Mouse (Mus musculus) ES-E14 (cell line): Measurements from ENCODE around the gene Cdc20. TPM values are rescaled to one million over a fixed set of nuclear protein-coding genes. Genes with fewer than 3 reads are reported as not detected.
A peak's percentile ranks its signal among the peaks of the same experiment; 100 is the strongest.

Source experiments
- DNase-seq: peaks from one replicate; pipeline ENCODE4 v3.0.0-alpha.2; 2013; ENCODE audit warnings: low read depth, low spot score
- H3K27ac ChIP-seq: 2 replicates; pipeline ENCODE4 v1.5.1; 2012; ENCODE audit warnings: low read depth, mild to moderate bottlenecking, low read length, moderate library complexity, mixed read lengths; ENCODE audit not compliant: poor library complexity, insufficient read depth, severe bottlenecking
- H3K36me3 ChIP-seq: 2 replicates; pipeline ENCODE4 v1.6.1; 2012; ENCODE audit warnings: mild to moderate bottlenecking, low read length, moderate library complexity, mixed read lengths; ENCODE audit not compliant: control insufficient read depth, poor library complexity, insufficient read depth, severe bottlenecking
- H3K4me1 ChIP-seq, 2 experiments: fragments of 150-350 bp in 1 of 2; sonication (generic) in 1 of 2; 2 replicates each; pipeline ENCODE4 v1.6.1; 2012; ENCODE audit warnings: low read length in 2 of 2, mild to moderate bottlenecking in 1 of 2, mixed read lengths in 1 of 2; ENCODE audit not compliant: control insufficient read depth in 2 of 2, insufficient read depth in 2 of 2, poor library complexity in 1 of 2
- H3K4me3 ChIP-seq, 2 experiments: fragments of 150-350 bp in 1 of 2; sonication (generic) in 1 of 2; 2 replicates each; pipeline ENCODE4 v1.5.1; 2012; ENCODE audit warnings: low read length in 2 of 2, low read depth in 1 of 2, mild to moderate bottlenecking in 1 of 2, mixed read lengths in 1 of 2; ENCODE audit not compliant: insufficient read depth in 1 of 2, poor library complexity in 1 of 2, severe bottlenecking in 1 of 2
- H3K9ac ChIP-seq: 2 replicates; pipeline ENCODE4 v1.6.1; 2012; ENCODE audit warnings: low read depth, mild to moderate bottlenecking, low read length, mixed read lengths; ENCODE audit not compliant: poor library complexity, insufficient read depth, severe bottlenecking
- H3K9me3 ChIP-seq: fragments of 150-350 bp; sonication (generic); 2 replicates; pipeline ENCODE4 v1.6.1; 2012; ENCODE audit warnings: low read depth, mild to moderate bottlenecking, low read length; ENCODE audit not compliant: control insufficient read depth, insufficient read depth
- CHD2 ChIP-seq: IDR thresholded peaks from 2 replicates; pipeline ENCODE4 v1.6.1; 2014; ENCODE audit warnings: mild to moderate bottlenecking, low read depth, low read length, inconsistent platforms
- HCFC1 ChIP-seq: IDR thresholded peaks from 2 replicates; pipeline ENCODE4 v1.6.1; 2012; ENCODE audit warnings: low read length, inconsistent platforms, borderline replicate concordance; ENCODE audit not compliant: insufficient read depth
- MAFK ChIP-seq: IDR thresholded peaks from 2 replicates; pipeline ENCODE4 v1.6.1; 2014; ENCODE audit warnings: mild to moderate bottlenecking, low read depth, low read length, inconsistent platforms; ENCODE audit not compliant: insufficient read depth
- ZC3H11A ChIP-seq: IDR thresholded peaks from 2 replicates; pipeline ENCODE4 v1.6.1; 2012; ENCODE audit warnings: low read depth, mild to moderate bottlenecking, inconsistent platforms, low read length, borderline replicate concordance
- ZNF384 ChIP-seq: IDR thresholded peaks from 2 replicates; pipeline ENCODE4 v1.6.1; 2012; ENCODE audit warnings: low read depth, low read length, inconsistent platforms
- in situ Hi-C, 2 experiments: fragments of 600-800 bp; cut with MboI; formaldehyde crosslinking; loops; one replicate each; pipeline ENCODE4 v1.15.1; 2025; ENCODE audit warnings: low sequenced_read_pairs in 2 of 2, inconsistent platforms in 1 of 2; ENCODE audit not compliant: unreplicated experiment in 2 of 2
- total RNA-seq: library from RNA; depleted of rRNA; stranded (reverse); fragments of 300-350 nt; gene quantifications from 2 replicates; pipeline ENCODE4 v1.2.3, GENCODE M21; 2012

The Cdc20 gene
- total RNA-seq, 1 experiment = 296 TPM

DNA sequence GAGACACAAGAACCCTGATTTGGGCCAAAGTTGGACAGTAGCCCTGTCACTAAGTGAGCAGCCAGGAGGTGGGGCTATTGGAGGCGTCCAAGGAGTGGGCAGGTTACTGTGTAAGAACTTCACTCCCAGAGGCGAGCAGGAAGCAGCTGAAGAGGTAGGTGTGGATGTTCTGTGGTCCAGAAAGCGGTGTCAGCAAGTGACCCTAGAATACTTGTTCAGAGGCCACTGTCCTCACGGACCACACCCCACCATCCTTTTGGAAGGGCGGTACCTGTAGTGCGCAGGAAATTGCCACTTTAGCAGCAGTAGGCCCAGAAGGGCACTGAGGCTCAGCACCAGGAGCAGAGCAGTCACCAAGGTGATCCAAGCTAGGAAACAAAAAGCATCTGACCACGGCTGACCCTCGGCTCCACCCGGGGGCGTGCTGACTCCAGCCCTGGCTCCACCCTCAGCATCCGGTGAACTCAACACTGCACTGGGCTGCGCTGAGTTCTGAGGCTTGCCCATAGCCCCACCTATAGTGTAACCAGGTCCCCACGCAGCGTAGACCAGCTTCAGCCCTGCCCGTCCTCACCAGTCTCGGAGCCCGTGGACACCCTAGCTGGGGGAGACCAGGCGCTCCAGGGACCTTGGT lies 8.7 kb upstream of the Cdc20 start:
- TF ChIP-seq CHD2 (no peak), MAFK (no peak), ZC3H11A (no peak), ZNF384 (no peak), HCFC1 (no peak)
- in situ Hi-C loops = no loop called here
- 0 out of 2 replicates have a peak overlapping the region, but pooled peaks have one; percentile 17 for H3K9ac ChIP-seq
- peak overlapping the region; percentile 55 to 57 for H3K4me3 ChIP-seq
- H3K27ac ChIP-seq = no peak overlapping the region
- no peaks in the 10 kb centered on the region for H3K9me3 ChIP-seq
- DNase-seq = no peak
- H3K4me1 ChIP-seq = peaks cover 0 to 12% of the 10 kb centered on the region in 2 experiments; a peak in 3 of 4 replicates
- H3K36me3 ChIP-seq = no peaks in the 10 kb centered on the region

DNA sequence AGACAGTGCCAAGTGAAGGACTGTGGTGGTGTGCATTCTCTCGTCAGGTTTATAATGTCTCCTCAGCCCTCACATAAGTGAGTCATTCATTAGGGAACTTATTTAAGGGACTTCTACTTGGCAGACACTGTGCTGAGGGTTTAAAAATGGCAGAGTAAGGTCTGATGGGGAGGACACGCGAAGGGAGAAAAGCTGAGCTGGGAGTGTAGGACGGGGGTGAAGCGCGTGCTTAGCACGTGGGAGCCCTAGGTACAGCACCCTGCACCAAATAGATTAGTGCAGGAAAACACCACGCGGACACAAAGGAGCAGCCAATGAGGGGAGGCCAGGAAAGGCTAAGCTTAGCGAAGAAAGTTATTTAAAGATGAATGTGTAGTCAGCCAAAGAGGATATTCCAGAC lies 7.9 kb upstream of the Cdc20 start:
- Histone ChIP-seq H3K36me3 (no peaks in the 10 kb centered on the region), H3K4me3 (no peak overlapping the region), H3K27ac (no peak overlapping the region), H3K9ac (no peak overlapping the region), H3K4me1 (peaks cover 0 to 12% of the 10 kb centered on the region in 2 experiments; a peak in 3 of 4 replicates), H3K9me3 (no peaks in the 10 kb centered on the region)
- in situ Hi-C loops = no loop called here
- no peak for TF ChIP-seq ZC3H11A
- no peak for TF ChIP-seq HCFC1
- no peak for TF ChIP-seq MAFK
- TF ChIP-seq ZNF384 = no peak
- no peak for TF ChIP-seq CHD2
- no peak for DNase-seq

DNA sequence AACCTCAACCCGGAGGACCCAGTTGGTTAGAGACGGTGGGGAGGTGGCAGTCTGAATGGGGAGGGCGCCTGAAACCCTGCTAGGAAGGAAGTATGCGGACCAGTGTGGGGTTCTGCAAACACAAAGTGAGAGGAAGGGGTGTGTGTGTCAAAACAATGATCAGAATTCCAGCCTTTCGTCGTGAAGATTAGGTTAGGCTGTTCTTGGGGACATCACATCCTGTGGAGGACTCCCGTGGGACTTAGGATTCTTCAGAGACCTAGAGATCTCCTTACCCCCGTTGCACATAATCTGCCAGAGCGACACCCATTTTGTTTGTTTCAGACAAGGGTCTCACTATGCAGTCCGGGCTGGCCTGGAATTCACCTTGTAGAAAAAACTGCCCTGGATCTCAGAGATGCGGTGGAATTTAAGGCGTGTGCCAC lies 689 bp upstream of the Cdc20 start:
- H3K9me3 ChIP-seq = no peaks in the 10 kb centered on the region
- peak overlapping the region; percentile 80 for H3K9ac ChIP-seq
- H3K27ac ChIP-seq = peak overlapping the region; percentile 84
- TF ChIP-seq CHD2 (no peak), ZNF384 (peak; percentile 82)
- in situ Hi-C loops = no loop called here
- H3K4me1 ChIP-seq = peaks cover 3 to 18% of the 10 kb centered on the region in 2 experiments; a peak in 2 of 4 replicates
- peaks cover 34% of the 10 kb centered on the region for H3K36me3 ChIP-seq
- H3K4me3 ChIP-seq = peak overlapping the region; percentile 62 to 70
- no peak for DNase-seq

DNA sequence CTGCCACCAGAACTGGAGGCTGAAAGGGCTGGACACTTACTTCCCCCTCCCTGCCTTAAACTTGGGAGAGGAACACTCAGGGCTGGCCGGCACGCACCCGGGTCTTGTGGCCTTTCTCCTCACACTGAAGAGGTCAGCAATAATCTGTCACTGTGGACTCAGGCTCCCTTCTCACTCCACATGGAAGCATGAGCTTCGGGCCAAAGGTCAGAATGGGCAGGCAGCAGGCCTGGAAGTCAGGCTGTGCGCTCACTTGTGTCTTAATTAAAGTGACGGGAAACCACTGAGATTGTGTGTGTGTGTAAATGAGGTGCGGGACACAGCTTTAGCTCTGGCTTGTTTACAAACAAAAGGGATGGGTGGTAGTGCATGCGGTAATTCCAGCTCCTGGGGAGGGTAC lies 4.8 kb downstream of the Cdc20 start:
- no peak overlapping the region for H3K4me3 ChIP-seq
- peaks cover 60% of the 10 kb centered on the region for H3K36me3 ChIP-seq
- DNase-seq = no peak
- H3K27ac ChIP-seq = no peak overlapping the region
- peaks cover 0 to 37% of the 10 kb centered on the region in 2 experiments; a peak in 2 of 4 replicates for H3K4me1 ChIP-seq
- in situ Hi-C loops = no loop called here
- H3K9me3 ChIP-seq = no peaks in the 10 kb centered on the region
- no peak overlapping the region for H3K9ac ChIP-seq
- TF ChIP-seq HCFC1 = no peak
- TF ChIP-seq MAFK = no peak
- TF ChIP-seq CHD2 = no peak
- no peak for TF ChIP-seq ZC3H11A
- no peak for TF ChIP-seq ZNF384
